In genomic region chr4:72198877-72199411, GRCm38 (mm10) we compare ENCODE assay signal across 8 mouse cellular contexts. TPM values are rescaled to one million over a fixed set of nuclear protein-coding genes. Genes with fewer than 3 reads are reported as not detected.
A peak's percentile ranks its signal among the peaks of the same experiment; 100 is the strongest.
DNase-seq lines count a peak whose midpoint lies in the region; ATAC-seq lines count a peak whose summit lies in the region.

No protein-coding gene starts in this region.

- peak overlapping the region; percentile 97 for H3K4me3 ChIP-seq in megakaryocyte, embryonic 14.5 days (replicated peaks)

- H3K4me1 ChIP-seq in megakaryocyte, embryonic 14.5 days, result peaks cover 63% of the 10 kb centered on the region

- peaks cover 19% of the 10 kb centered on the region for H3K27me3 ChIP-seq in megakaryocyte, embryonic 14.5 days (replicated peaks)

- peak; percentile 26 for ATAC-seq in inflammation-experienced regulatory T-cells, adult 6 months

- peaks cover 18% of the 10 kb centered on the region for H3K36me3 ChIP-seq in megakaryocyte, embryonic 14.5 days (replicated peaks; ENCODE audit: low read length)

- peak; percentile 84 for DNase-seq in ZHBTc4 (ENCODE audit: low read depth, low spot score)
- DNase-seq in cerebellum, postnatal 4 days (ENCODE audit: low spot score in 2 of 2), result peak; percentile 55 to 74
- peak; percentile 67 for DNase-seq in gastrocnemius, postnatal 10 days
- peak; percentile 44 to 83 for DNase-seq in left cerebral cortex, adult 9 months (ENCODE audit: low spot score in 2 of 2)
- DNase-seq in right cerebral cortex, postnatal 10 days (ENCODE audit: low spot score in 2 of 2), result peak; percentile 87 to 91
- peak; percentile 81 for DNase-seq in urinary bladder, postnatal 14 days (ENCODE audit: low spot score)

- H3K9me3 ChIP-seq in megakaryocyte, embryonic 14.5 days, result no peaks in the 10 kb centered on the region

RNA-seq across cellular contexts. Expression of gene Tle1, which starts 1.8 kb away (rescaled TPM):
- 10 to 100 TPM; 27.2 to 27.4 TPM for total RNA-seq in gastrocnemius, postnatal 10 days (2021)
- 1 to 10 TPM in 1 of 3 experiments, under 1 TPM in 2; 0.25 to 1.4 (median 0.91) TPM for polyA plus RNA-seq in inflammation-experienced regulatory T-cells, adult 6 months (2017; shearing (Covaris generic))
- polyA plus RNA-seq in megakaryocyte, embryonic 14.5 days (2012; ENCODE audit: insufficient read depth, low replicate concordance), result 8.8 and 16.3 TPM in 2 replicates

Comparison
In these comparisons a context has a peak if more than half of its experiments do, and no peak if none do; other contexts are left out.
1. Peak in every context shown above with its lines: DNase-seq, ATAC-seq and H3K4me3 ChIP-seq.